In the genomic region with DNA sequence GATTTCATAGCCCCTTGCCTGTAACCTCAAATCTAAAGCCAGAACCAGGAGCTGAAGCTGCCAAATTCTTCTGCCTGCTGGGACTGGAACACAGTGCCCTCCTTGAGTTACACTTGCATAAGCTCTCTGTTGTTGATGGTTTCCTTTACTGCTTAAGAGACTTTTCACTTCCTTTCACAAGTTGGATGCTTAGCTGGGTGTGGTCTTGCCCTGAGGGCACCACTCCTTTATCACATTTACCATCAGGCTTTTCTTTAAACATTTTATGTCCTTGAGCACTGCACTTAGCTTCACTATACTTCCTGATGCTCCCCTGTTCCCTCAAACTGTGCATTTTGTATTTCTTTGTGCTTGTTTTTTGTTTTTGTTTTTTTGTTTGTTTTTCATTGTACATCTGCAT, we compare ENCODE assay signal across 17 mouse cellular contexts.
"Had no signal": no experiment of that assay in that cellular context is flagged by ENCODE, and none has a peak within 500 bp of the region (broad histone marks: within the 10 kb centered on the region; RNA-seq: fewer than 3 reads in every experiment).

No protein-coding gene starts in this region.

- H3K36me3 ChIP-seq: midbrain, embryonic 12.5 days; neural tube, embryonic 12.5 days had no signal

- ATAC-seq: midbrain, embryonic 16.5 days had no signal

- H3K4me3 ChIP-seq: megakaryocyte, embryonic 14.5 days; midbrain, embryonic 12.5 days; neural tube, embryonic 12.5 days had no signal

- H3K27ac ChIP-seq: midbrain, embryonic 12.5 days; neural tube, embryonic 12.5 days had no signal

- H3K27me3 ChIP-seq: megakaryocyte, embryonic 14.5 days; midbrain, embryonic 12.5 days; neural tube, embryonic 12.5 days had no signal

- H3K4me1 ChIP-seq: megakaryocyte, embryonic 14.5 days; midbrain, embryonic 12.5 days; neural tube, embryonic 12.5 days had no signal

- DNase-seq: lung, adult 18-20 months; lung, embryonic 14.5 days; lung, postnatal 10 days; lung, postnatal 4 days; midbrain, embryonic 14.5 days; retina, postnatal 1 day; right cerebral cortex, adult 18-20 months; right cerebral cortex, postnatal 25 days; right cerebral cortex, postnatal 4 days; spleen, adult 18-20 months; thymus, adult 18-20 months; thymus, postnatal 14 days; thymus, postnatal 36 days had no signal

- H3K4me2 ChIP-seq: lung, embryonic 14.5 days; midbrain, embryonic 12.5 days; neural tube, embryonic 12.5 days had no signal

- H3K9me3 ChIP-seq: midbrain, embryonic 12.5 days; neural tube, embryonic 12.5 days had no signal

- H3K9ac ChIP-seq: lung, embryonic 14.5 days; midbrain, embryonic 12.5 days; neural tube, embryonic 12.5 days had no signal
